Mouse (Mus musculus) heart, embryonic 13.5 days (tissue): ENCODE results near the gene Mamld1. TPM values are rescaled to one million over a fixed set of nuclear protein-coding genes. Genes with fewer than 3 reads are reported as not detected.

ENCODE experiments used
- ATAC-seq: fragments of 200-750 bp; cut with Nextera tagmentation; 2 replicates; pipeline ENCODE4 v1.8.0; 2017; ENCODE audit warnings: moderate TSS enrichment; ENCODE audit not compliant: insufficient number of reproducible peaks, low FRiP score, low TSS enrichment; ENCODE audit errors: extremely low read depth
- H3K27ac ChIP-seq: fragments of 300-500 bp; sonication (generic); replicated peaks from 2 replicates; pipeline ENCODE4 v1.5.1; 2015; ENCODE audit warnings: moderate library complexity, mild to moderate bottlenecking, inconsistent platforms
- H3K27me3 ChIP-seq: fragments of 300-500 bp; sonication (generic); replicated peaks from 2 replicates; pipeline ENCODE4 v1.6.1; 2015; ENCODE audit warnings: mild to moderate bottlenecking, inconsistent platforms
- H3K36me3 ChIP-seq: fragments of 300-500 bp; sonication (generic); 2 replicates; pipeline ENCODE4 v1.6.1; 2015; ENCODE audit warnings: mild to moderate bottlenecking, inconsistent platforms
- H3K4me1 ChIP-seq: fragments of 300-500 bp; sonication (generic); 2 replicates; pipeline ENCODE4 v1.6.1; 2015; ENCODE audit warnings: inconsistent platforms
- H3K4me2 ChIP-seq: fragments of 300-500 bp; sonication (generic); 2 replicates; pipeline ENCODE4 v1.6.1; 2015; ENCODE audit warnings: inconsistent platforms, mild to moderate bottlenecking, moderate library complexity
- H3K4me3 ChIP-seq: fragments of 300-500 bp; sonication (generic); 2 replicates; pipeline ENCODE4 v1.5.1; 2015; ENCODE audit warnings: moderate library complexity, mild to moderate bottlenecking, inconsistent platforms
- H3K9ac ChIP-seq: fragments of 300-500 bp; sonication (generic); 2 replicates; pipeline ENCODE4 v1.6.1; 2015; ENCODE audit warnings: inconsistent platforms, mild to moderate bottlenecking, moderate library complexity
- H3K9me3 ChIP-seq: fragments of 300-500 bp; sonication (generic); 2 replicates; pipeline ENCODE4 v1.6.1; 2016; ENCODE audit warnings: inconsistent platforms
- WGBS: fragments of 180-500 bp; shearing (Covaris S2); methylation state at CpG from one replicate; pipeline ENCODE4 v1.1.7; 2015; ENCODE audit warnings: mixed read lengths; 5-methylcytosine and 5-hydroxymethylcytosine counted together
- polyA plus RNA-seq: library from polyadenylated mRNA; unstranded; fragments of >200 nt; fragmentation: Nextera tagmentation; extraction: Ambion mirVana; gene quantifications from 2 replicates; pipeline ENCODE4 v1.2.1, GENCODE M21; 2015

The Mamld1 gene
- polyA plus RNA-seq, 1 experiment from 2014 or later = 3.1 TPM

DNA sequence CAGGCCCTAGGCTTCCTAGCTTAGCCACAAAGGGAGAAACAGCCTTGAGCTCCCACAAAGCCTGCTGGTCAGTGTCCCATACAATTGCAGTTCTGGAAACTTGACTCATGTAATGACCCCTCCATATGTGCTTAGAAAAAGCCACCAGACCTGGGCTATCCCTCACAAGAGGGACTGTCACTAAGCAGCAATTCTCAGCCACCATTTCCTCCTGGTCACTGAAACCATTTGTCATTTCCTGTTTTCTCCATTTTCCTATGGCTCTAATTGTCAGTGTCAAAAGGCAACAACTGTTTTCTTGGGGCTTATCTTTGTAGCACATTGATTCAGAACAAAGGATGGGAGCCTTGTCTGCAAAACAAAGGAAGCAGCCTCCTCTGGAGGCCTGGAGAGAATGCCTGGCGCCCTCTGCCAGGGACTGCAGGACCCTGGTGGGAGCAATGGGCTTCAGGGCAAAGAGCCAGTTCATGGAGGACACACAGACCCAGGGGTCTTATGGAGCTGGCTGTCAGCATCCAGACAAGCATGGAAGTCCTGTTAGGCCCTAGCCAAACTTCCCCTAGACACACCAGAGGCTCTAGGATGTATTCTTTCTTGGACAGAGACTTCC lies 99.5 kb downstream of the Mamld1 start:
- H3K9me3 ChIP-seq = no peaks in the 10 kb centered on the region
- H3K9ac ChIP-seq = no peak overlapping the region
- peak overlapping the region; percentile 24; the same call in 1 of the 2 replicates for H3K27ac ChIP-seq
- no peaks in the 10 kb centered on the region; the same call in none of the 2 replicates for H3K27me3 ChIP-seq
- 32% methylated on average over 1 of the region's 1 CpGs for WGBS
- no peaks in the 10 kb centered on the region for H3K4me1 ChIP-seq
- ATAC-seq = no peak
- H3K4me3 ChIP-seq = no peak overlapping the region
- H3K36me3 ChIP-seq = peaks cover 10% of the 10 kb centered on the region; the same call in 1 of the 2 replicates
- H3K4me2 ChIP-seq = no peak overlapping the region

DNA sequence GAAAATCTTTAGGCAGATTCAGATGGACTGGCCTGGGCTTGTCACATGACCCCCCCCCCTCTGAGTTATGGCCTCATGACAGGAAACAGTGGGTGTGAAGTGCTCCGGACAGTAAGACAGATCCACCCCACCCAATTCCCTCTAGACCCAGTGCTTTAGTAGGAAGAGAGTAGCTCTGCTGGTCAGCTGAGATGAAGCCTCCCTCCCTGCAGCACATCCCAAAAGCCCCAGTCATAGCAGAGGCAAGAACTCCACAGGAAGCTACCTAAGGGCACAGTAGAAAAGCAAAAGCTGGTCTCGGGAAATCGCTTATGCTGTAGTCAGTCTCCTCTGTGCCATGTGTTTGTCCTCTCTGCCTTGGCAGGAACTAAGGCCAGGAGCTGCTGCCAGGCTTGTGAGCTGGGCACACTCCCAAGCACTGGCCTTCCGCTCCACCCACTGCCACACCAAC lies 100.5 kb downstream of the Mamld1 start:
- 77% methylated on average over 4 of the region's 4 CpGs for WGBS
- no peaks in the 10 kb centered on the region for H3K9me3 ChIP-seq
- no peak; the same call in 1 of the 2 replicates for ATAC-seq
- H3K4me3 ChIP-seq = no peak overlapping the region
- no peaks in the 10 kb centered on the region for H3K4me1 ChIP-seq
- H3K27me3 ChIP-seq = no peaks in the 10 kb centered on the region; the same call in none of the 2 replicates
- no peak overlapping the region for H3K9ac ChIP-seq
- H3K4me2 ChIP-seq = no peak overlapping the region
- peaks cover 10% of the 10 kb centered on the region; the same call in 1 of the 2 replicates for H3K36me3 ChIP-seq
- H3K27ac ChIP-seq = no peak overlapping the region

DNA sequence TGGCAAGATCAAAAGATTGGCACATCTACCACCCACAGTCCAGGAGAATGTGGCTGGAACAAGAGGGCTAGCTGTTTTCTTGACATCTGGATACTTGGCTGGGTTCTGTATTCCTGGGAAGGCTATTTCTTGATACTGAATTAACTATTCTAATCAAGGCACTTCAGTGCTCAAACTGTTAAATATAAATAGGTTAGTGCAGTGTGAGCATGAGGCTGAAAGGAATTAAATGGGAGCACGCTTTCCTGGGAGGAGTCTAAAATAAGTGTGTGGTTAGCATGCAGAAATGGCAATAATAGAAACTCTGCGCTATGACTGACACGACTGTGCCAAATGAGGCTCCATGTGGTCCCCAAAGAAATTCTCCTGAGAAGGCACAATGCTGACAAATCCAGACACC lies 131.5 kb downstream of the Mamld1 start:
- H3K4me1 ChIP-seq = no peaks in the 10 kb centered on the region
- no peak overlapping the region for H3K4me2 ChIP-seq
- H3K9me3 ChIP-seq = no peaks in the 10 kb centered on the region
- no peak for ATAC-seq
- no peak overlapping the region for H3K4me3 ChIP-seq
- no peak overlapping the region for H3K27ac ChIP-seq
- no peak overlapping the region for H3K9ac ChIP-seq
- H3K27me3 ChIP-seq = peaks cover 11% of the 10 kb centered on the region; the same call in 1 of the 2 replicates
- no peaks in the 10 kb centered on the region for H3K36me3 ChIP-seq
- WGBS = 78% methylated on average over 3 of the region's 3 CpGs

DNA sequence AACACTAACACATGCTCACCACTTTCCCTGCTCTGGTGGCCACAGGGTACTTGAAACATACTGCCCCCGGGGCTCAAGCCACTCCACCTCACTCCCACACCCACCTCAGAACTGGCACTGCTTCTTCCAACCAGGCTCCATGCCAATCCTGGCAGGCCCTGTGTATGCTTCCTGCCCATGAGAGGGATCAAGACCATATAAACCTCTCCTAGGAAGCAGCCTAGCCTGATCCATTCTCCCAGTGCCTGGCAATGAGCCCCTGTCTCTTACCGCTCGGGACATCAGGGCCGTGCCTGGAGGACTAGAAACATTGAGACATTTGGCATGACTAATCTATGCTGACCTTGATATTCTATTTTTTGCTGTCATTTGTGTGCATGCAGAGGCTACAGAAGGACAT lies 133.6 kb downstream of the Mamld1 start:
- H3K9ac ChIP-seq = no peak overlapping the region
- no peaks in the 10 kb centered on the region for H3K36me3 ChIP-seq
- H3K4me2 ChIP-seq = no peak overlapping the region
- 80% methylated on average over 4 of the region's 4 CpGs for WGBS
- no peaks in the 10 kb centered on the region for H3K9me3 ChIP-seq
- peaks cover 12% of the 10 kb centered on the region; the same call in 1 of the 2 replicates for H3K27me3 ChIP-seq
- ATAC-seq = no peak
- H3K4me3 ChIP-seq = no peak overlapping the region
- H3K27ac ChIP-seq = no peak overlapping the region
- no peaks in the 10 kb centered on the region for H3K4me1 ChIP-seq

- Histone ChIP-seq H3K27ac (no peak overlapping the region), H3K9me3 (no peaks in the 10 kb centered on the region), H3K4me1 (no peaks in the 10 kb centered on the region), H3K9ac (no peak overlapping the region), H3K4me3 (no peak overlapping the region), H3K4me2 (no peak overlapping the region), H3K27me3 (peaks cover 12% of the 10 kb centered on the region; the same call in 1 of the 2 replicates), H3K36me3 (no peaks in the 10 kb centered on the region)
- WGBS = 73% methylated on average over 1 of the region's 1 CpGs
- no peak for ATAC-seq
Measured at GRCm38 (mm10) chrX:71186396-71186795, 136.3 kb downstream of the Mamld1 start.

DNA sequence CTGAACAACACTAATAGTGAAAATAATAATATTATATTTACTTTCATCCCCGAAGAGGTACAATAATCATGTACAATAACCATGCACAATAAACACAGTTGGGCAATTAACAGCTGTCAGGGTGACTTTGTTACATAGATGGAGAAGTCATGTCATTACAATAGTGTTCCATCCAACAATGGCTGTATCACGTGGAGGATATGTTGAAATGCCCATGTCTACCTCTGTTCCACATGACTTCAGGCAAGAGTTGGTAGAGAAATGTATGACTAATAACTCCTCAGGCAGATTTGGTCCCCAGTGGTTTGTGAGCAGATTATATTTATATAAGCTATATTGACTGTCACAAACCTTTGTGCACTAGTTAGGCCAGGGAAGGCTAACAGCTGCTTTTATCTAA lies 154.7 kb downstream of the Mamld1 start:
- no peak overlapping the region for H3K9ac ChIP-seq
- 58% methylated on average over 2 of the region's 2 CpGs for WGBS
- H3K4me3 ChIP-seq = no peak overlapping the region
- no peak overlapping the region for H3K27ac ChIP-seq
- H3K27me3 ChIP-seq = no peaks in the 10 kb centered on the region
- H3K9me3 ChIP-seq = no peaks in the 10 kb centered on the region
- no peaks in the 10 kb centered on the region for H3K4me1 ChIP-seq
- H3K4me2 ChIP-seq = no peak overlapping the region
- no peak for ATAC-seq
- H3K36me3 ChIP-seq = no peaks in the 10 kb centered on the region

Other genes starting within 250 kb of the Mamld1 start
- gene Mtm1, start 160.5 kb downstream of the Mamld1 start, polyA plus RNA-seq = 3.9 and 4.5 TPM in 2 replicates